ENCODE assay signal across 21 mouse cellular contexts in the genomic region with DNA sequence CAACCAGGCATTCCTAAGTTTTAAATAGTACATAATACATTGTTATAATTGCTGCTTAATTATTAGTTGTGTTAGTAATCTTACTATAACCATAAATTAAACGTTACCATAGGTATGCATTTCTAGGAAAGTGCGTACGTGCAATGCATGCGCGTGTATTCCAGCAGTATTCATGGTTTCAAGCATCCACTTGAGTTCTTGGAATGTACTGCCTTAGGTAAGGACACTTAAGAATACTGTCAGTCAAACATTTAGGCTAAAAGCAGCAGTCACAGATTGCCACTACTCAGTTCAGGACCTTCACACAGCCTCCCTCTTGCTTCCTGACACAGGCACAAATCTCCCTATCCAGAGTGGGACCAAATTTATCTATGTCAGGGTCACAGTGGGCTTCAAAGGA. TPM values are rescaled to one million over a fixed set of nuclear protein-coding genes. Genes with fewer than 3 reads are reported as not detected.
"Had no signal": no experiment of that assay in that cellular context is flagged by ENCODE, and none has a peak within 500 bp of the region (broad histone marks: within the 10 kb centered on the region; RNA-seq: fewer than 3 reads in every experiment).

No protein-coding gene starts in this region.

- ATAC-seq: hindbrain, postnatal 0 days; inflammation-experienced regulatory T-cells, adult 6 months; intestine, embryonic 16.5 days had no signal

- H3K36me3 ChIP-seq: liver, embryonic 13.5 days had no signal

- H3K9ac ChIP-seq: liver, embryonic 13.5 days had no signal

- H3K4me1 ChIP-seq: megakaryocyte, embryonic 14.5 days had no signal

- DNase-seq: layer of hippocampus, adult 9-11 months; liver, embryonic 13.5 days; midbrain, embryonic 14.5 days; thymus, adult 18-20 months; thymus, postnatal 36 days had no signal

- H3K4me2 ChIP-seq: liver, embryonic 13.5 days; midbrain, embryonic 11.5 days had no signal

- H3K27ac ChIP-seq: hindbrain, postnatal 0 days; layer of hippocampus, adult 2 months; liver, embryonic 13.5 days had no signal

- H3K9me3 ChIP-seq: liver, embryonic 13.5 days; megakaryocyte, embryonic 14.5 days had no signal

- H3K4me3 ChIP-seq: layer of hippocampus, adult 2 months; liver, embryonic 13.5 days; megakaryocyte, embryonic 14.5 days had no signal

RNA-seq across cellular contexts. Expression of gene Tmem213, which starts 0.6 kb away (rescaled TPM):
- polyA plus RNA-seq: hindbrain, postnatal 0 days; inflammation-experienced regulatory T-cells, adult 6 months; intestine, embryonic 16.5 days; large intestine, adult 2 months; limb, embryonic 11.5 days; liver, adult 2 months; liver, embryonic 13.5 days; liver, embryonic 16.5 days; midbrain, embryonic 11.5 days; midbrain, embryonic 14.5 days; neural tube, embryonic 11.5 days; neural tube, embryonic 14.5 days; small intestine, adult 2 months; spleen, adult 2 months; testis, adult 2 months; urinary bladder, adult 2 months had no signal

RNA-seq across cellular contexts. Expression of gene Atp6v0a4, which starts 15.9 kb away (rescaled TPM):
- polyA plus RNA-seq: inflammation-experienced regulatory T-cells, adult 6 months; limb, embryonic 11.5 days; midbrain, embryonic 11.5 days; midbrain, embryonic 14.5 days; neural tube, embryonic 11.5 days; small intestine, adult 2 months had no signal
